Mouse (Mus musculus) adrenal gland (tissue): ENCODE results near the gene Paqr3.

Source experiments
- intact Hi-C: fragments of 180-260 bp; cut with DNase I; formaldehyde crosslinking; loops from one replicate; pipeline ENCODE4 v1.15.1; 2025

Paqr3 gene

DNA sequence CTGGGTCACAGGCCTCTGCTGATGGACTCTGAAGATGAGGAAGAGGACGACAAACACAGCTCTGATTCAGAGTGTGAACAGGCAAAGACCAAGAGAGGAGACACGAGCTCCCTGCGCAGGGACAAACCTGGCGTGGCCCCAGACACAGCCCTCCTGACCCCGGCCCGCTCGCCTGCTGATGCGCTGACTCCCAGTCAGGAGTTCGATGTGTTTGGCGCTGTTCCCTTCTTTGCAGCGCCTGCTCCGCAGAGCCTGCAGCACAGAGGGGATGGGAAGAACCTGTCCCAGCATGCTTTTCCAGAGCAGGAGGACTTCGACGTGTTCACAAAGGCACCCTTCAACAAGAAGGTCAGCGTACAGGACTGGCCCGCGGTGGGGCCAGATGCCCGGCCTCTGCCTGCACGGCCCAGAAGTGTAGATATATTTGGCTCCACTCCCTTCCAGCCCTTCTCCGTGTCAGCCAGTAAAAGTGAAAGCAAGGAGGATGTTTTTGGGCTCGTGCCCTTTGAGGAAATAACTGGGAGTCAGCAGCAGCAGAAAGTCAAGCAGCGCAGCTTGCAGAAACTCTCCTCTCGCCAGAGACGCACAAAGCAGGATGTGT lies 24.3 kb downstream of the Paqr3 start:
- intact Hi-C loops, result no loop called here

GRCm38 (mm10) chr5:97085071-97085470 lies 26.3 kb downstream of the Paqr3 start:
- intact Hi-C loops, result no loop called here

GRCm38 (mm10) chr5:97084541-97084940 lies 26.9 kb downstream of the Paqr3 start:
- intact Hi-C loops, result no loop called here

GRCm38 (mm10) chr5:97083701-97084100 lies 27.7 kb downstream of the Paqr3 start:
- intact Hi-C loops, result no loop called here

DNA sequence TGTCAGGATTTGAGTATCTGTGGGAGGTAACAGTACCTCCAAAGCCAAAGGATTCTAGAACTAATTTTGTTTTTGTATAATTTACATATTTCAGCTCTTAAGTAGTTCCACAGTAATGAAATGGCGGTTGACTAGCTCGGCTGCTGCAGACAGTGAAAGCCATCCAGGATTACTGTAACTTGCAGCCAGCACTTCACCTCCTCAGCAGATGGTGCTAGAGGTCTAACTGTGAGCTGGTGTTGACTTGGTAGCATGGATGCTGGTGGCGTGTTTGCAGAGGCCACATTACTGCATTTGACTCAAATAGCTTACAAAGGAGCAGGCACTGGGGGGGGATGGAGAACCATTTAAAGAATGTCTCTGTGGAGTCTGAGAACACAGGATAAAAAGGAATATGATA lies 29.9 kb downstream of the Paqr3 start:
- intact Hi-C loops, result no loop called here

GRCm38 (mm10) chr5:97078641-97079040 lies 32.8 kb downstream of the Paqr3 start:
- intact Hi-C loops, result no loop called here

DNA sequence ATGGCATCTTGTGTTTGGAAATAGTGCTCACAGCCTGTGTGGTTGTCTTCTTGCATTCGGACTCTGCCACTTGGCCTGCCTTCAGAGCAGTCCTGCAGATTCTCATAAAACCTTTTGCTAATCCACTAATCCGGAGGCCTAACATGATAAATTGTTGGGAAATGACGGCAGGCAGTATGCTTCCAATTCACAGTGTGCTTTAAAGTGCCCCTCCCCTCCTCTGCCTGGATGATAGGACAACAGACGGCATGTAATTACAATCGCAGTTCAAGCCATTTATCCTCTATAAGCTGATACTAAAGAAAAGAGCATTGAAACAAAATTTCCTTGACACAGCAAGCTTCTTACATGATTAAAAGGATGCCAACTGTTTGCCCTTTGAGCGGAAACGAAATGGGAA lies 33.7 kb downstream of the Paqr3 start:
- intact Hi-C loops, result no loop called here

DNA sequence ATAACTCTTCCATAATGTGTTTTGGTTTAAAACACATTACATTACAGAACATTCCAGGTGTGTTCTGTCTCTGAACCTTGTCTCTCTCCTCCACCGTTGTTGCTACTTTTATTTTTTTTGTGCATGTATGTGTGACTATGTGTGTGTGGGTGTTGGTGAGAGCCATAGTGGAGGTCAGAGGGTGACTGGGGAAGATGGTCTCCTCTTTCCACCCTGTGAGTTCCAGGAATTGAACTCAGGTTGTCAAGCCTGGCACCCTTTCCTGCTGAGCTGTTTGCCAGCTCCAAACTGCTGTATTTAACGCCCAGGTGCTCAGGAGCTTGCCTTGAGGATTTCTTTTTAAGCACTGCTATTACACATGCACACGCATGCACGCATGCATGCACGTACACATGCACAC lies 35.2 kb downstream of the Paqr3 start:
- intact Hi-C loops, result no loop called here

DNA sequence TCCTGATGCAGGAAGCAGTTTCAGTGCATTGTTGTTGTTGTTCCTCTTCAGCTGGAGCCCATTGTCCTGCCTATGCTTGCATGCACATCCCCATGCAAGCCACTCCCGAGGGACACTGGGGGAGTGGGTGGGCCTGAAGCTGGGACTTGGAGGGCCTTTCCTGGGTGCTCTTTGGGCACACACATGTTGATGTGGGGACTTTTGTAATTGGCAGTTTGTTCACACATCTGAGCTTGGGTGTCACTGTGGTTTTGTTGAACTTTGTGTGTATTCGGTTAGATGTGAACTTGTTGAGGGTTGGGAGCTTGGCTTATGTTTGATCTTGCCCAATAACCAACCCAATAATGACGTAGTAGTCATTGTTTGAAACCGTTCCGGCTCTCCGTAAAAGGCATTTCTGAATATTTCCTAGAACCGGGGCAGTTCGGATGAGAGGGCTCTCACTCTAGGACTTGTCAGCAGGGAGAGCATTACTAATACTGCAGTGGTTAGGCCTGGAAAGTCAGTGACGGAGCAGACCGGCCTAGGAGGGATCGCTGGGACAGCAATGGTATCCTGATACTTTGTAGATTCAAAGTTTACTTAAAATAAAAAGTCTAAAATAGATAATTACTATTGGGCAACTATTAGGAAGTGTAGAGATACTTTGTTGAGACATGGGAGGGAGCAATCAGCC lies 35.8 kb downstream of the Paqr3 start:
- intact Hi-C loops, result no loop called here

- intact Hi-C loops, result no loop called here
Observed at GRCm38 (mm10) chr5:97065746-97066145, 45.6 kb downstream of the Paqr3 start.

DNA sequence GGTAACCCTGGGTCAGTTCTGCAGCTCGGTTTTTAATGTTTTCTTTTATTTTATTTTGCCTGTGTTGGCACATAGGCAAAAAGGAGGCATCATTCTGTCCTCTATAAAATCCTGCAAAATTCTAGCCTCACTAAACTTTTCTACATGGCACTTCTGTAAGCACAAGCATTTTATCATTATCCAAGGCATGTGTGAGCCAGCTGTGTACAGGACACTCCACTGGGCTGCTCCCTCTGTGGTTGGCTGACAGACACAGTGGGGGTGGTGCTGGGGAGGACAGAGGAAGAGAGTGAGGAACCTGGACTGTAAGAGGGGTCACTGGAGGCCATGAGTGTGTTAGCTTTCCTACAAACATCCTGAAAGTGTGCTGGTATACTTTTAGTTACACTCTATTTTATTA lies 49.4 kb downstream of the Paqr3 start:
- intact Hi-C loops, result no loop called here

- intact Hi-C loops, result no loop called here
Observed at GRCm38 (mm10) chr5:97060864-97061263, 50.5 kb downstream of the Paqr3 start.

DNA sequence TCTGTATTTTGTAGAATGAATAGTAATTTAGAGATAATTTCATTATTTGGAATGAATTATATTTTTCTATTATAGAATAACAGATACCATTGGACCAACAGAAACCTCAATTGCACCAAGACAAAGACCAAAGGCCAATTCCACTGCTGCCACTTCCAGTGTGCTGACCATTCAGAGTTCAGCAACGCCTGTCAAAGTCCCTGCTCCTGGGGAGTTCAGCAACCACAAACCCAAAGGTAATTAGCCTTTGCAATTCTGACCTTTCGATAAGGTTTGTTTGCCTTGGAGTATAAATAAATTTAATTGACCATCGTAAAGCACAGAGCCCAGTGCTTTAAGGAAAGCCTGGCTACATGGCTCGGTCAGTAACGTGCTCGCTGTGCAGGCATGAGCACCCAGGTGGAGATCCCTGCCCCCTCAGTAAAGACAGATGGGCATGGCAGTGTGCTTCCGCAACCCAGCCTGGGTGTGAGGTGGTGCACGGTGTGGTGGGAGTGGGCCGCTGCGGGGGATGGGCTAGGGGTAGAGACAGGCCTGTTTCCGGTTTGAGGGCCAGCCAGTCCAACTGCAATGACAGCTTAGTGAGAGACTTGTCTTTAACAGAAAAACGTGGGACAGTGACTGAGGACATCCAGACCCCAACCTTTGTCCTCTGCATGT lies 54.5 kb downstream of the Paqr3 start:
- intact Hi-C loops, result loop anchor here (5.0 kb wide), 1 partner anchor 180 kb away; no protein-coding TSS in a partner anchor

GRCm38 (mm10) chr5:97056359-97056758 lies 55.0 kb downstream of the Paqr3 start:
- intact Hi-C loops, result loop anchor here (5.0 kb wide), 1 partner anchor 179 kb away; no protein-coding TSS in a partner anchor

- intact Hi-C loops, result loop anchor here (1.0 to 5.0 kb wide), 2 partner anchors 178 to 201 kb away; no protein-coding TSS in a partner anchor
Observed at GRCm38 (mm10) chr5:97055511-97056068, 55.8 kb downstream of the Paqr3 start.

- intact Hi-C loops, result loop anchor here (1.0 to 5.0 kb wide), 3 partner anchors 62 to 200 kb away; no protein-coding TSS in a partner anchor
Observed at GRCm38 (mm10) chr5:97054801-97055200, 56.6 kb downstream of the Paqr3 start.

DNA sequence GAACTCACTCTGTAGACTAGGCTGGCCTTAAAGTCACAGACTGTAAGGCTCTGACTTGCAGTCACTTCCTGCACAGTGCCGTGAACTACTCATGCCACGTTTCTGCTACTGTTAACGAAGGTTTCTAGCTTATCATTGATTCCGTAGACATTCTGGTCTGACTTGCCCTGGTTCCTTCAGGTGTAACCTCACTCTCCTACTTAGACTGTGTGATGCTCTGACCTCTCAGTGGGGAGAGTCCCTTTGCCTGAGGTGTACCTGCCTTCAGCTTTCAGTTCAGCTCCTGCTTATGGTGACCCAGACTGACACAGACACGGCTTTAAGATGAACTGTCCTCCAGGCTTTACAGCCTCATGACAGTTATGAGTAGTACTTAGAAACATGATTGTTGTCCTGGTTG lies 57.2 kb downstream of the Paqr3 start:
- intact Hi-C loops, result loop anchor here (5.0 kb wide), 1 partner anchor 62 kb away; no protein-coding TSS in a partner anchor

GRCm38 (mm10) chr5:97048905-97049304 lies 62.5 kb downstream of the Paqr3 start:
- intact Hi-C loops, result no loop called here

GRCm38 (mm10) chr5:97046680-97047079 lies 64.7 kb downstream of the Paqr3 start:
- intact Hi-C loops, result no loop called here

GRCm38 (mm10) chr5:97045260-97045659 lies 66.1 kb downstream of the Paqr3 start:
- intact Hi-C loops, result no loop called here
